Mouse (Mus musculus) left cerebral cortex, postnatal 14 days (tissue): ENCODE results near the gene Ajap1. TPM values are rescaled to one million over a fixed set of nuclear protein-coding genes. Genes with fewer than 3 reads are reported as not detected.
A peak's percentile ranks its signal among the peaks of the same experiment; 100 is the strongest.

Experiments used
- DNase-seq, 2 experiments: peaks; one replicate each; pipeline ENCODE4 v3.0.0; 2021 to 2022; ENCODE audit warnings: low spot score in 2 of 2, mixed read lengths in 1 of 2
- intact Hi-C: fragments of 180-260 bp; cut with DNase I; formaldehyde crosslinking; loops from one replicate; pipeline ENCODE4 v1.15.1; 2025
- total RNA-seq, 2 experiments: library from RNA; stranded (reverse); gene quantifications; 2 replicates each; pipeline ENCODE4 v1.2.3; 2021

Ajap1 gene
- total RNA-seq, 2 experiments from 2014 or later, result 55.6 to 59.1 TPM

- intact Hi-C loops, result no loop called here
- DNase-seq, result peak; percentile 70 to 72
Measured at GRCm38 (mm10) chr4:153459934-153460333, 22.7 kb downstream of the Ajap1 start.

GRCm38 (mm10) chr4:153459503-153459902, 23.1 kb downstream of the Ajap1 start:
- intact Hi-C loops, result no loop called here
- no peak for DNase-seq

GRCm38 (mm10) chr4:153458821-153459220, 23.8 kb downstream of the Ajap1 start:
- intact Hi-C loops, result no loop called here
- DNase-seq, result no peak

- peak in 1 of 2 experiments; percentile 34 for DNase-seq
- intact Hi-C loops, result no loop called here
Measured at GRCm38 (mm10) chr4:153453496-153453895, 29.1 kb downstream of the Ajap1 start.

GRCm38 (mm10) chr4:153451516-153451915, 31.1 kb downstream of the Ajap1 start:
- intact Hi-C loops, result no loop called here
- DNase-seq, result no peak

- no peak for DNase-seq
- intact Hi-C loops, result no loop called here
Measured at GRCm38 (mm10) chr4:153442522-153442921, 40.1 kb downstream of the Ajap1 start.

- DNase-seq, result peak; percentile 73 to 86
- intact Hi-C loops, result no loop called here
Measured at GRCm38 (mm10) chr4:153439868-153440267, 42.7 kb downstream of the Ajap1 start.

- peak; percentile 87 to 90 for DNase-seq
- intact Hi-C loops, result no loop called here
Measured at GRCm38 (mm10) chr4:153439031-153439430, 43.6 kb downstream of the Ajap1 start.

GRCm38 (mm10) chr4:153437196-153437595, 45.4 kb downstream of the Ajap1 start:
- intact Hi-C loops, result no loop called here
- DNase-seq, result no peak

GRCm38 (mm10) chr4:153435917-153436316, 46.7 kb downstream of the Ajap1 start:
- intact Hi-C loops, result no loop called here
- peak; percentile 42 to 76 for DNase-seq

GRCm38 (mm10) chr4:153429971-153430370, 52.6 kb downstream of the Ajap1 start:
- no peak for DNase-seq
- intact Hi-C loops, result no loop called here

- DNase-seq, result no peak
- intact Hi-C loops, result no loop called here
Measured at GRCm38 (mm10) chr4:153425961-153426656, 56.5 kb downstream of the Ajap1 start.

GRCm38 (mm10) chr4:153424324-153424723, 58.3 kb downstream of the Ajap1 start:
- DNase-seq, result peak; percentile 58 to 83
- intact Hi-C loops, result no loop called here

GRCm38 (mm10) chr4:153417926-153418325, 64.7 kb downstream of the Ajap1 start:
- DNase-seq, result peak; percentile 60 to 61
- intact Hi-C loops, result loop anchor here (5.0 kb wide), 1 partner anchor 64 kb away; the partner anchor contains the start of gene Ajap1

GRCm38 (mm10) chr4:153417164-153417896, 65.3 kb downstream of the Ajap1 start:
- peak in 1 of 2 experiments; percentile 52 for DNase-seq
- intact Hi-C loops, result loop anchor here (5.0 kb wide), 1 partner anchor 65 kb away; the partner anchor contains the start of gene Ajap1

GRCm38 (mm10) chr4:153416111-153416510, 66.5 kb downstream of the Ajap1 start:
- DNase-seq, result no peak
- intact Hi-C loops, result loop anchor here (5.0 kb wide), 1 partner anchor 66 kb away; the partner anchor contains the start of gene Ajap1

- intact Hi-C loops, result no loop called here
- no peak for DNase-seq
Measured at GRCm38 (mm10) chr4:153398421-153398820, 84.2 kb downstream of the Ajap1 start.

GRCm38 (mm10) chr4:153387478-153387877, 95.1 kb downstream of the Ajap1 start:
- intact Hi-C loops, result no loop called here
- no peak for DNase-seq

GRCm38 (mm10) chr4:153381433-153381832, 101.2 kb downstream of the Ajap1 start:
- intact Hi-C loops, result no loop called here
- DNase-seq, result no peak

GRCm38 (mm10) chr4:153380885-153381284, 101.7 kb downstream of the Ajap1 start:
- no peak for DNase-seq
- intact Hi-C loops, result no loop called here

- peak; percentile 66 to 68 for DNase-seq
- intact Hi-C loops, result no loop called here
Measured at GRCm38 (mm10) chr4:153377981-153378380, 104.6 kb downstream of the Ajap1 start.
